Mouse (Mus musculus) cerebellum, adult 18-20 months (tissue): Measurements from ENCODE around the gene Ptgis.
"Not testable (repeated sequence)": the region's sequence is repeated elsewhere in the genome, so short reads cannot be mapped to it uniquely, and the experiment has no call there.

Experiments
- DNase-seq, 2 experiments: peaks; one replicate each; pipeline ENCODE4 v3.0.0; 2021

The Ptgis gene

GRCm38 (mm10) chr2:167232132-167233008 is 8.0 kb downstream of the Ptgis start:
- DNase-seq, result peak; percentile 37 to 41

- no peak for DNase-seq
Measured at GRCm38 (mm10) chr2:167230554-167230953, 9.8 kb downstream of the Ptgis start.

- DNase-seq, result no peak
Measured at GRCm38 (mm10) chr2:167224937-167225336, 15.5 kb downstream of the Ptgis start.

GRCm38 (mm10) chr2:167224194-167224593 is 16.2 kb downstream of the Ptgis start:
- no peak for DNase-seq

GRCm38 (mm10) chr2:167222152-167222551 is 18.3 kb downstream of the Ptgis start:
- DNase-seq, result peak; percentile 71 to 77

GRCm38 (mm10) chr2:167221159-167221845 is 19.1 kb downstream of the Ptgis start:
- no peak for DNase-seq

GRCm38 (mm10) chr2:167220736-167221135 is 19.7 kb downstream of the Ptgis start:
- DNase-seq, result no peak

- DNase-seq, result peak; percentile 86 to 90
Measured at GRCm38 (mm10) chr2:167219154-167219775, 21.1 kb downstream of the Ptgis start.

GRCm38 (mm10) chr2:167213666-167214065 is 26.7 kb downstream of the Ptgis start:
- no peak for DNase-seq

GRCm38 (mm10) chr2:167213076-167213475 is 27.3 kb downstream of the Ptgis start:
- no peak for DNase-seq

- DNase-seq, result no peak
Measured at GRCm38 (mm10) chr2:167212551-167212950, 27.9 kb downstream of the Ptgis start.

GRCm38 (mm10) chr2:167212089-167212488 is 28.3 kb downstream of the Ptgis start:
- DNase-seq, result no peak

- DNase-seq, result peak; percentile 82 to 87
Measured at GRCm38 (mm10) chr2:167209900-167210299, 30.5 kb downstream of the Ptgis start.

GRCm38 (mm10) chr2:167208984-167209383 is 31.4 kb downstream of the Ptgis start:
- DNase-seq, result no peak

GRCm38 (mm10) chr2:167205918-167206629 is 34.3 kb downstream of the Ptgis start:
- no peak for DNase-seq

- DNase-seq, result not testable (repeated sequence)
Measured at GRCm38 (mm10) chr2:167204686-167205085, 35.7 kb downstream of the Ptgis start.

GRCm38 (mm10) chr2:167203505-167204166 is 36.8 kb downstream of the Ptgis start:
- DNase-seq, result no peak

- no peak for DNase-seq
Measured at GRCm38 (mm10) chr2:167201463-167202291, 38.7 kb downstream of the Ptgis start.

- DNase-seq, result no peak
Measured at GRCm38 (mm10) chr2:167198660-167199427, 41.6 kb downstream of the Ptgis start.

- no peak for DNase-seq
Measured at GRCm38 (mm10) chr2:167193361-167193760, 47.0 kb downstream of the Ptgis start.

- DNase-seq, result peak; percentile 64 to 78
Measured at GRCm38 (mm10) chr2:167190076-167190399, 50.4 kb downstream of the Ptgis start, which contains the start of gene Kcnb1. Kcnb1 (minus strand) TSS chr2:167190155.
